Mouse (Mus musculus) bone marrow macrophage, adult 2 months (primary cell): ENCODE results near the gene Ppl.

Experiments
- CTCF ChIP-seq: IDR thresholded peaks from 2 replicates; pipeline ENCODE4 v1.5.1; 2012; ENCODE audit warnings: low read depth, mild to moderate bottlenecking, low read length, moderate library complexity
- POLR2A ChIP-seq: IDR thresholded peaks from 2 replicates; pipeline ENCODE4 v1.6.1; 2012; ENCODE audit warnings: mild to moderate bottlenecking, low read depth, low read length, borderline replicate concordance

GRCm38 (mm10) chr16:5139741-5140140, 7.5 kb upstream of the Ppl start:
- TF ChIP-seq POLR2A (no peak), CTCF (no peak)
